Mouse (Mus musculus): ENCODE results near the gene Dpagt1. TPM values are rescaled to one million over a fixed set of nuclear protein-coding genes. Genes with fewer than 3 reads are reported as not detected.
A peak's percentile ranks its signal among the peaks of the same experiment; 100 is the strongest.
"Not testable (repeated sequence)": the region's sequence is repeated elsewhere in the genome, so short reads cannot be mapped to it uniquely, and the experiment has no call there.

The Dpagt1 gene
- total RNA-seq, 2 experiments from 2014 or later = 21.7 to 30.9 TPM

GRCm38 (mm10) chr9:44318076-44318825 is 7.6 kb upstream of the Dpagt1 start:
- DNase-seq (ENCODE audit: low spot score in 2 of 2) = no peak

DNA sequence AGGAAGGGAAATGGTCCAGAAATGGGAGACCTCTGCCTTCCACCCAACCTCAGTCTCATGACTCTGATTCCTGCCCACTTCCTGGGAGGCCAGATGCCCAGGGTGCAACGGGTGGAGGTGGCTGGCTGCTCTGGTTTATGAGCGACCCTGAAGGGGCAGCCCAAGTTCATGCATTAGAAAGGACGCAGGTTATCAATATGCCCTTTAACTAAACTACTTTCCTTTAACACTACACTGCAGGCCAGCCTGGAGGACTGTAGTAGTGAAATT is 7.1 kb upstream of the Dpagt1 start:
- DNase-seq (ENCODE audit: low spot score in 2 of 2) = no peak

DNA sequence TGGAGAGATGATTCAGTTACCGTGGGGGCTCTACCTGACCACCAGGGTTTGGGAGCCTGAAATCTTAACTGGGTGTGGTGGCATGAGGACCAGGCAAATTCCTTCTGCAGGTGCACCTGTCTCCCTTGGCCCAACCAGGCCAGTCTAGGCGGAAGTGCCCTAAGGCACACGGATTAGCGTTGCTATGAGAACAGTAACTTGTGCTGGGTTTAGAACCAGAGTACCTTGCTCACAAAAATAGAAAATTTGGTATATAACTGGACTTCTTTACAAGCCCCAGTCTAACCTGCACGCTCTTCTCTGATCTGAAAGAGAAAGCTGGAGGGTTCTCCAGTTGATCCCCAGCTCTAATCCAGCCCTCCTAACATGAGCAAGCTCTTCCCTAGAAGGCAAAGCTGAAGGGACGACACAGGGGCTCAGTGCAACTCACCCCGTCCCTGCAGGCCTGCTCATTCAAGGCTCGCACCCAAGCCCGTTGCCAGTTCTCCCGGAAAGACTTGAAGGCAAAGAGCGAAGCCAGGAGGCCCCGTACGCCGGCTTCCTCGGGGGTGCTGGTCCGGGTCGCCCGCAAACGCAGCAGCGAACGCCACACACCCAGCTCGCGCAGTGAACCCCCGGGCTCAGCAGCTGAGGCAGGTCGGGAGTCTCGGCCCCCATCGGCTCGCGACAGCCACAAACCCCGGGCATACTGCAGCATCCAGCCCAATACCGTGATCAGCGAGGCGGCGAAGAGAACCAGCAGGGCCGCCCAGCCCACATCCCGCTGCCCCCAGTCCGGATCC is 6.5 kb upstream of the Dpagt1 start:
- peak in 1 of 2 experiments; percentile 57 for DNase-seq (ENCODE audit: low spot score in 2 of 2)

GRCm38 (mm10) chr9:44319887-44320798 is 5.7 kb upstream of the Dpagt1 start, which contains the start of gene C2cd2l:
C2cd2l (minus strand) TSS chr9:44320285.
- peak; percentile 81 to 85 for DNase-seq (ENCODE audit: low spot score in 2 of 2)

GRCm38 (mm10) chr9:44320799-44321133 is 5.1 kb upstream of the Dpagt1 start:
- DNase-seq (ENCODE audit: low spot score in 2 of 2) = no peak

- not testable (repeated sequence) for DNase-seq (ENCODE audit: low spot score in 2 of 2)
These were observed 2.2 kb upstream of the Dpagt1 start for GRCm38 (mm10) chr9:44323656-44324055.

DNA sequence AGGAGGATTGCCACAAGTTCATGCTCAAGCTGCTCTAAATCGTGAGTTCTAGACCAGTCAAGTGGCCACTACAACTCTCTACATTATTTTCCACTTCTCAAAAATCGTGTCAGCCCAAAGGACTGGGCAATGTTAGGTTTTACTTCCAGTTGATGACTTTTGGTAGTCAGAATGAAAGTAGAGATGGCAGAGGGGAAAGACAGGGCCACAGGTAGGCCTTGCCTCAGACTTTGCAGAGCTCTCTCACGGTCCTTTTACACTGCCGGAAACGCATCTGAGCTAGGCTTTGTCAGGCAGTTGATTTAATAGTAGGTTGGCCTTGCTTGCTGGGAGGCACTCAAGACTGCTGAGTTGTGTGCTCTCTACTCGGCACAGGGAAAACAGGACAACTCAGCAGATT is 1.7 kb upstream of the Dpagt1 start:
- DNase-seq (ENCODE audit: low spot score in 2 of 2) = no peak

DNA sequence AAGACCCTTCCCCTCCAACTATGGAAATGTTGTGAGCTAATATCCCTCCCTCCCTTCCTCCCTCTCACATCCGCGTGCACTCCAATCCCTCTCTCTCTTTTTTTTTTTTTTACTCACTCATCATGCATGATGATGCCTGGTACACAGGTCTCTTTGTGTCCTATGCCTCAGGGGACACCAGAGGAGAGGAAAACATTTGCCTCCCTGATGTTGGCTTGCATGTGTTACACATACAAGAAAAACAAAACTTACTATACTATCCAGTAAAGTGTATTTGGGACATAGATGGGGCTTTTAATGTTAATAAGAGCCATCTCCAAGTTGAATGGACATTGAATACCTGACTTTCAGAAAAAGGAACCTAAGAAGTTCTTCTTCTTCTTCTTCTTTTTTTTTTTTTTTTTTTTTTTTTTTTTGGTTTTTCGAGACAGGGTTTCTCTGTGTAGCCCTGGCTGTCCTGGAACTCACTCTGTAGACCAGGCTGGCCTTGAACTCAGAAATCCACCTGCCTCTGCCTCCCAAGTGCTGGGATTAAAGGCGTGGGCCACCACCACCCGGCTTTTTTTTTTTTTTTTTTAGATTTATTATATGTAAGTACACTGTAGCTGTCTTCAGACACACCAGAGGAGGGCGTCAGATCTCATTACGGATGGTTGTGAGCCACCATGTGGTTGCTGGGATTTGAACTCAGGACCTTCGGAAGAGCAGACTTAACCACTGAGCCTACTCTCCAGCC is 619 bp upstream of the Dpagt1 start:
- not testable (repeated sequence) for DNase-seq (ENCODE audit: low spot score in 2 of 2)

- DNase-seq (ENCODE audit: low spot score in 2 of 2) = peak; percentile 66 to 69
These were observed 698 bp downstream of the Dpagt1 start for GRCm38 (mm10) chr9:44326371-44327063.

DNA sequence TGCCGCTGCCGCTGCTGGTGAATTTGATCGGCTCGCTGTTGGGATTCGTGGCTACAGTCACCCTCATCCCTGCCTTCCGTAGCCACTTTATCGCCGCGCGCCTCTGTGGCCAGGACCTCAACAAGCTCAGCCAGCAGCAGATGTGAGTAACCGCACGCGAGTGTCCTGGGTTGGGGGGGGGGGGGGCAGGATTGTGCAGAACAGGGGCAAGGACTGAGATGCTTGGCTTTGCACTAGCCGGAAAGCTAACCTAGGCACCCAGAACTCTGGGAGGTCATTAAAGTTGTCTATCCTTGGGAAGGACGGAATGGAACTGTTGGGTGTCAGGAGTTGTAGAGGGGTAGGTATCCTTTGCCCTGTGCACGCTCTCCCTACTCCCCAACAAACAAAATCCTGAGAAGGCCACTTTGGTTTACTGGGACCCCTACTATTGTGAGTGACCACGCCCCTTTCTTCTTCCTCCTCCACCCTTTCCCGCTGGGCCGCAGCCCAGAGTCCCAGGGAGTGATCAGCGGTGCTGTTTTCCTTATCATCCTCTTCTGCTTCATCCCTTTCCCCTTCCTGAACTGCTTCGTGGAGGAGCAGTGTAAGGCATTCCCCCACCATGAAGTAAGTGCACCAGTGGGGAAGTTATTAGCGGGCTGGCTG is 1.4 kb downstream of the Dpagt1 start:
- no peak for DNase-seq (ENCODE audit: low spot score in 2 of 2)

DNA sequence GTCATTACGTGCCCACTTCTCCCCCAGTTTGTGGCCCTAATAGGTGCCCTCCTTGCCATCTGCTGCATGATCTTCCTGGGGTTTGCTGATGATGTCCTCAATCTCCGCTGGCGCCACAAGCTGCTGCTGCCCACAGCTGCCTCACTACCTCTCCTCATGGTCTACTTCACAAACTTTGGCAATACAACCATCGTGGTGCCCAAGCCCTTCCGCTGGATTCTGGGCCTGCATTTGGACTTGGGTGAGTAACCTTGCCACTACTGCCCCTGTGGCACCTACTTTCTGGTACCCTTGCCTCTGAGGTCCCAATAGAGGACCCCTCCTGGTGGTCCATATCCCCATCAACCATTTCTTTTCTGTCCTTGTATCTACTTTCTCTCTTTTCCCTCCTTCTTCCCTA is 2.1 kb downstream of the Dpagt1 start:
- no peak for DNase-seq (ENCODE audit: low spot score in 2 of 2)

DNA sequence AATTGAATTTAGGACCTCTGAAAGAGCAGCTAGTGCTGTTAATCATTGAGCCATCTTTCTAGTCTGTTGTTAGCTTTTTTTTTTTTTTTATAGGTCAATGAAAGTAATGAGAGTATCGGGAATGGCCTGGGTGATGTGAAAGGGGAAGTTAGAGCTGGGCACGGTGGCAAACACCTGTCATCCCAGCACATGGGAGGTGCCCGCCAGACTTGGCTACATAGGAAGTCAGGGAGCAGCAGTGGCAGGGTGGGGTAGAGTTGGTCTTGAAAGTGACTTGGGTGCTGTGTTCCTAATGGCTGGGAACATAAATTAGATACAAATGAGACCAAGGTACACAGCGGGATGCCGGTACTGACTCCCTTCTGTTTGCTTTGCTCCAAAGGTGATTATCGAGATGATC is 4.9 kb downstream of the Dpagt1 start:
- DNase-seq (ENCODE audit: low spot score in 2 of 2) = no peak

GRCm38 (mm10) chr9:44332918-44333638 is 7.3 kb downstream of the Dpagt1 start:
- no peak for DNase-seq (ENCODE audit: low spot score in 2 of 2)

- DNase-seq (ENCODE audit: low spot score in 2 of 2) = peak; percentile 96 to 99
These were observed 8.8 kb downstream of the Dpagt1 start, which contains the start of gene H2afx for GRCm38 (mm10) chr9:44334396-44335330. H2afx (plus strand) TSS chr9:44334694.

DNA sequence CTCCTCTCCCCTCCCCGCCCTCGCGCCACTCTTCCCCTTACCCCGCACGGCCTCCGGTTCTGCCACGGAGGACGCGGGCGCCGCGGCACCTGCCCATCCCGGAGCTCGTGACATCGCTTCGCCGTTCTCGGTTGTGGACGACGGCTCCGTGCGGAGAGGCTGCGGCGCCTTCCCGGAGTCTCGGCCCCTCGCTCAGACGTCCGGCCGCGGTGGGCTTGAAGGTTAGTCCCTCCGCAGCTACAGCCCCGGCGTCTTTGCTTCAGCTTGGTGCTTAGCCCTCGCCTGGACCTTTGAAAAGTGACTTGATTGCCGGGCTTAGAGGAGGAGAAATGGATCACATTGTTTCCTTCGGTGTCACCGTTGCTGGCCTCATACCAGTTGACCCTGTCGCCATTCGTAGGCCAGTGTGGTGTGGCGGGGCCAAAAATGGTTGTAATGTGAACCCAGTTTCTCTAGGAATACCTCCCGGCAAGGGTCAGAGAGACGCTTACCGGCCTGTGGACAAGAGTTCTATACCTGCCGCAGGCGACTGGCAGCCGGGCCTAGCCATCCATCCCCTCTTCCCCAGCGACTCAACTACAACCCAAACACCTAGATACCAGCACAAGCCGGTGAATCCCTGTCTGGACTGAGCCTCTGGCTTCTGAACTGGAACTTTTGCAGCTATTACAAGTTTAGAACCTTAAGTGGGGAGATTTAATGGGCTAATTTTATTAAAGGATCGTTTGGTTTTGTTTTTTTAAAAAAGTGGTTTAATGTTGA is 9.7 kb downstream of the Dpagt1 start:
- peak in 1 of 2 experiments; percentile 48 for DNase-seq (ENCODE audit: low spot score in 2 of 2)

GRCm38 (mm10) chr9:44336093-44336406 is 10.2 kb downstream of the Dpagt1 start:
- no peak for DNase-seq (ENCODE audit: low spot score in 2 of 2)

GRCm38 (mm10) chr9:44336513-44336912 is 10.7 kb downstream of the Dpagt1 start:
- not testable (repeated sequence) for DNase-seq (ENCODE audit: low spot score in 2 of 2)
